Mouse (Mus musculus): Measurements from ENCODE around the gene Jam2. TPM values are rescaled to one million over a fixed set of nuclear protein-coding genes. Genes with fewer than 3 reads are reported as not detected.

Jam2 gene
- polyA plus RNA-seq, 1 experiment from 2014 or later: 12.9 TPM

DNA sequence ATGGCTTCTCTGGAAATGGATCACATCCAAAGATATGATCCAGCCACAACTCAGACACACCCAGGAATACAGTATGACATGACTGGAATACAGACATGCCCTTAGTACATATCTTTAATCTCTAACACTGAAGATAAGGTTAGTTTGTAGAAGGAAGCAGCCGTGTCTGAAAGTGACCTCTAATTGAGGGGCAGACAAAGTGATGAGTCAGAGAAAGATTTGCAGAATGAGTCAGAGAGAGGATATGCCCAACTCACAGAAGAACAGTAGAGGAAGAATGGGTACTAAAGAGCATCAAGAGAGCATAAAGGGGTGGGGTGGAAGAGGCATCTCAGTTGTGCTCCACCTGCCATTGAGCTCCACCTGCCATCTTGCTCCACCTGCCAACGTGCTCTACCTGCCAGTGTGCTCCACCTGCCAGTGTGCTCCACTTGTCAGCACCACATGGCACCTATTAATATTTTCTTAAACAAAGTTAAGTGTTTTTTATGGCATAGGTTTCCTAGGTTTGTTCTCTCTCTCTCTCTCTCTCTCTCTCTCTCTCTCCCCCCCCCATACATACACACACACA is 16.8 kb downstream of the Jam2 start:
- no peaks in the 10 kb centered on the region for H3K27me3 ChIP-seq
- no peak overlapping the region for H3K4me3 ChIP-seq
- H3K4me2 ChIP-seq: no peak overlapping the region
- ATAC-seq (ENCODE audit: borderline replicate concordance, extremely low read depth, low FRiP score, low TSS enrichment): no peak
- H3K4me1 ChIP-seq: no peaks in the 10 kb centered on the region
- WGBS: 71% methylated on average over 2 of the region's 2 CpGs
- H3K9ac ChIP-seq: no peak overlapping the region
- no peaks in the 10 kb centered on the region for H3K36me3 ChIP-seq
- H3K27ac ChIP-seq: no peak overlapping the region
- peaks cover 4% of the 10 kb centered on the region; the same call in 1 of the 2 replicates for H3K9me3 ChIP-seq

DNA sequence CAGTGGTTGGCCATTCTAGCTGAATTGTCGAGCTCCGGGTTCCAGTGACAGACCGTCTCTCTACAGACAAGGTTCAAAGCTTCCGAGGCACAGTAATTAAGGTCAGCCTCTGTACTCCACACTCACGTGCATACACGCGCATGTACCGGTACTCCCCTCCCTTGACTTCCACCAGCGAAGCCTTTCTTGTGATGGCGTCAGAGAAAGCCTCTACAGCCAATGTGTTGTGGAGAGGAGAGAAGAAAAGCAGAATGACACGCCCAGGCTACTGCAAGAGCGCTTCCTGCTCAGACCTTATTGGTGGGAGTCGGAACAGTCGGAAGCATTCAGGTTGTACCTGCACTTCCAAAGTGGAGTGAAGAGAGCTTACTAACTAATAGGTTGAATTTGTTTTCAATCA is 19.5 kb downstream of the Jam2 start:
- WGBS: 87% methylated on average over 14 of the region's 14 CpGs
- Histone ChIP-seq H3K36me3 (no peaks in the 10 kb centered on the region), H3K27ac (no peak overlapping the region), H3K4me1 (no peaks in the 10 kb centered on the region), H3K4me2 (no peak overlapping the region), H3K27me3 (no peaks in the 10 kb centered on the region), H3K4me3 (no peak overlapping the region), H3K9me3 (peaks cover 4% of the 10 kb centered on the region; the same call in 1 of the 2 replicates), H3K9ac (no peak overlapping the region)
- no peak for ATAC-seq (ENCODE audit: borderline replicate concordance, extremely low read depth, low FRiP score, low TSS enrichment)

DNA sequence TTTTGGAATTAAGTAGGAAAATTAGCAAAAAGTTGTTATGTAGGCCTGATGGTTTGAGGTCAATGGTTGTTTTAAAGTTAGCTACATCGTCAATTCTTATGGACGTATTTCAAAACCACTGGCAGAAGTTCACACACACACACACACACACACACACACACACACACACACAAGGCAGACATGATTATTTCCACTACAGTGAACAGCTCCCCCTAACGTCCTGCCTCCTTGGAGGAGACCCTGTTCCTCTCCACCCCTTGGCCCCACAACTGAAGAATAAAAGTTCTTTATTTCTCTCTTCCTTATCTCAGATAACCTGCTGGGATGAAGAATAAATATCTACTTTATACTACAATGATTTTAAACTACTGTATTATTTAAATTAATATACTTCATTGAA is 21.4 kb downstream of the Jam2 start:
- Histone ChIP-seq H3K27ac (no peak overlapping the region), H3K4me3 (no peak overlapping the region), H3K36me3 (no peaks in the 10 kb centered on the region), H3K9ac (no peak overlapping the region), H3K4me2 (no peak overlapping the region), H3K27me3 (no peaks in the 10 kb centered on the region), H3K9me3 (peaks cover 4% of the 10 kb centered on the region; the same call in 1 of the 2 replicates), H3K4me1 (no peaks in the 10 kb centered on the region)
- 49% methylated on average over 3 of the region's 3 CpGs for WGBS
- ATAC-seq (ENCODE audit: borderline replicate concordance, extremely low read depth, low FRiP score, low TSS enrichment): no peak

DNA sequence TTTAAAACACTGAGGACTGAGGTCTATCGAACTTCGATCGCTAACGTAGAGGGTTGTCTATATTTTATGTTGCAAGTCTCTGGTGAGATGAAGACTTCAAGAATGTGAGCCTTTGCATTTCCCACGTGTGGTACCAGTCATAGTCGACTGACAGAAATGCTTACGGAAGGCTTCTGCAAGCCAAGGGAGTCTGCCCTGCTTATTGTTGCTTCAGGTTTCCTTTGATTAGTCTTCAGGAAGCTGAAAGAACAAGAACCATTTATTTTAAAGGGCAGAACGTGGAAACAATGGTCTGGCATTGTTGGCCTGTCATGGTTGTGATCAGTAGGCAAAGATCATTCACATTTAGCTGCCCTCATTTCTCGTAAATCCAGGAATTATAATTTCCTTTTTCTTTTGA is 22.8 kb downstream of the Jam2 start:
- no peaks in the 10 kb centered on the region for H3K27me3 ChIP-seq
- ATAC-seq (ENCODE audit: borderline replicate concordance, extremely low read depth, low FRiP score, low TSS enrichment): no peak
- no peak overlapping the region for H3K4me2 ChIP-seq
- H3K9me3 ChIP-seq: no peaks in the 10 kb centered on the region
- no peak overlapping the region for H3K9ac ChIP-seq
- WGBS: 72% methylated on average over 9 of the region's 9 CpGs
- H3K36me3 ChIP-seq: no peaks in the 10 kb centered on the region
- H3K4me1 ChIP-seq: no peaks in the 10 kb centered on the region
- no peak overlapping the region; the same call in 1 of the 2 replicates for H3K27ac ChIP-seq
- H3K4me3 ChIP-seq: no peak overlapping the region

DNA sequence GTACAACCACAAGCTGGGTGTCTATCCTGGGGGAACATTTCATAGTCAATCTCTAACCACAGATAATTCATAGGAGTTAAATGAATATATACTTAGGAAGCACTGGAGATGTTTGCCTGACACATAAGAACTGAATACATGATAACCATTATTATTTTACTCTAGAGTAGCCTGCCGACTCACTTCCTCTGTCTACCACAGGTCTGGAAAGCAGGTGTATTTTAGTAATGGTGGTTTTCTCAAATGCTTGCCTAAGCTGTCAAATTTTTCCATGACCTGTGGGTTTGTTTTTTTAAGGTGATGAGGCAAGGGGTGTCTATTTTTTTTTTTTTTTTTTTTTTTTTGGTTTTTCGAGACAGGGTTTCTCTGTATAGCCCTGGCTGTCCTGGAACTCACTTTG is 26.1 kb downstream of the Jam2 start:
- Histone ChIP-seq H3K27ac (no peak overlapping the region), H3K27me3 (no peaks in the 10 kb centered on the region), H3K4me3 (no peak overlapping the region), H3K9ac (no peak overlapping the region), H3K4me1 (0 out of 2 replicates have a peak, but pooled peaks cover 5% of the 10 kb centered on the region), H3K36me3 (no peaks in the 10 kb centered on the region), H3K4me2 (no peak overlapping the region), H3K9me3 (no peaks in the 10 kb centered on the region)
- 95% methylated on average over 1 of the region's 2 CpGs for WGBS
- no peak for ATAC-seq (ENCODE audit: borderline replicate concordance, extremely low read depth, low FRiP score, low TSS enrichment)

DNA sequence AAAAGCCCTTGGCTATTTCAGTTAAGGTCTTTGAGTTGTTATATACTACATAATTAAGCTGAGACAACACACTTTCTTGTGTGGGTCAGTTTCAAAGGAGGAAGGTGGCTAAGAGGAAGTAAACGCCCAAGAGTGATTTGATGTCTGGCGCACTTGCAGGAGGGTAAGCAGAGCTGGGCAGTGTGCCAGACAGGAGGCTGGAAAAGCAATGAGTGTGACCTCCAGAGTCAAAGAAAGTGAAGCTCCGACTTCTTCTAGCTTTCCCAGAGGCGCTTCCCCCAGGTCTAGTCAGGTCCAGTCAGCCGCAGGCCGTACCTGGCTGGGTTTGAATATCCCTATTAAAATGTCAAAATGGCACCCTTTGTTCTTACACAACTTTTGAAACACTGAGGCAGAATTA is 28.3 kb downstream of the Jam2 start:
- Histone ChIP-seq H3K36me3 (no peaks in the 10 kb centered on the region), H3K27ac (no peak overlapping the region), H3K9ac (no peak overlapping the region), H3K4me1 (0 out of 2 replicates have a peak, but pooled peaks cover 5% of the 10 kb centered on the region), H3K27me3 (no peaks in the 10 kb centered on the region), H3K4me3 (no peak overlapping the region), H3K4me2 (no peak overlapping the region), H3K9me3 (no peaks in the 10 kb centered on the region)
- WGBS: 37% methylated on average over 6 of the region's 6 CpGs
- peak; percentile 57; the same call in 1 of the 2 replicates for ATAC-seq (ENCODE audit: borderline replicate concordance, extremely low read depth, low FRiP score, low TSS enrichment)

DNA sequence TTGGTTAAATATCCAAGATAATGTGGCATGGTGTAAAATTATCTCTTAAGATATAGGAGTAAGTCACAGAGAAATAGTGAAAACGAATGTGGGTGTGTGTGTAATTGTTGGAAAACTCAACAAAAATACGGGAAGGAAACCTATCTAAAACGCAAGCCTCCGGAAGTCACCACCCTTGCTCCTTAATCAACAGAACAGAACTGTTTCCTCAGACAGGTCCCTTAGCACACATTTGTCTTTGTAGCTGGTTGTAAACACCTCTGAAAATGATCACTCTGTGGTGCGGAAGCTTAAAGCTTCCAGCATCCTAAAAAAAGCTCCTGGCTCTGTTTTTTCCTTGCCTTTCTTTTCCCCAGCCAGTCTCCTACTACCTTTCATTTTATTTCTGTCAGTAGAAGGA is 30.9 kb downstream of the Jam2 start:
- H3K27ac ChIP-seq: no peak overlapping the region

DNA sequence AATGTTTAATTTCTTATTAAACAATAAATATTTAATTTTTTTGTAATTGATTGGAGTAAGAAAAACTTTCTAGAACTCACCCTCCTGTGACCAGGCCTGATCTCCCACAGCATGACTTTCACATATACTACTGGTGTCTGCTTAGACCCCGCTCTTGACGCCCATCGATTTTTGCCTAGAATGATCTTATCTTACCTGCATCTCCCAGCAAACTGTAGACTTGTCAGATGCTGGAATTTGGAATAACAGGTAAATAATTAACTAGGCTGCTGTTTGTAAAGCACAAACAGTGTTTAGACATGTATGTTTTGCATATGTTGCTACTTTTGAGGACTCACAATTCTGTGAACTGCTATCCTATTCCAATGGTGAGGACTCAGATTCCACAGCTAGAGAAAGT is 32.3 kb downstream of the Jam2 start:
- Histone ChIP-seq H3K27ac (no peak overlapping the region), H3K9me3 (no peaks in the 10 kb centered on the region), H3K36me3 (no peaks in the 10 kb centered on the region), H3K4me1 (0 out of 2 replicates have a peak, but pooled peaks cover 5% of the 10 kb centered on the region), H3K4me3 (no peak overlapping the region), H3K4me2 (no peak overlapping the region), H3K27me3 (no peaks in the 10 kb centered on the region), H3K9ac (no peak overlapping the region)
- 91% methylated on average over 3 of the region's 3 CpGs for WGBS
- ATAC-seq (ENCODE audit: borderline replicate concordance, extremely low read depth, low FRiP score, low TSS enrichment): no peak

More for the DNA sequence above, 30.9 kb downstream of the Jam2 start:
- 0 out of 2 replicates have a peak, but pooled peaks cover 5% of the 10 kb centered on the region for H3K4me1 ChIP-seq
- 67% methylated on average over 5 of the region's 5 CpGs for WGBS
- no peak for ATAC-seq (ENCODE audit: borderline replicate concordance, extremely low read depth, low FRiP score, low TSS enrichment)
- H3K4me2 ChIP-seq: no peak overlapping the region
- H3K9ac ChIP-seq: no peak overlapping the region
- H3K27me3 ChIP-seq: no peaks in the 10 kb centered on the region
- no peak overlapping the region for H3K4me3 ChIP-seq
- no peaks in the 10 kb centered on the region for H3K9me3 ChIP-seq
- no peaks in the 10 kb centered on the region for H3K36me3 ChIP-seq

DNA sequence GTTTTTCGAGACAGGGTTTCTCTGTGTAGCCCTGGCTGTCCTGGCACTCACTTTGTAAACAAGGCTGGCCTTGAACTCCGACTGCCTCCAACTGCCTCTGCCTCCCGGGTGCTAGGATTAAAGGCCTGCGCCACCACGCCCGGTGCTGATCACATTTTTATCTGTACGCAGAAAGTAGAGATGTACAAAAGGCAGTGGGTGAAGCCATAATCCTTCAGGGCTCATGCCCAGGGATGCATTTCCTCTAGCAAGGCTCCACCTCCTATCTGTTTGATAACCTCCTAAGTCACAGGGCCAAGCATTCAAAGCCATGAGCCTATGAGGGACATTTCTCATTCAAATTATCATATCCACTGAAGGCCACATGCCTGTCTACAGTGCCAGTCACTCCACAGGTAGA is 34.0 kb downstream of the Jam2 start:
- no peak overlapping the region for H3K4me3 ChIP-seq
- H3K36me3 ChIP-seq: no peaks in the 10 kb centered on the region
- no peak overlapping the region for H3K9ac ChIP-seq
- no peaks in the 10 kb centered on the region for H3K9me3 ChIP-seq
- H3K27me3 ChIP-seq: no peaks in the 10 kb centered on the region
- no peak overlapping the region for H3K4me2 ChIP-seq
- ATAC-seq (ENCODE audit: borderline replicate concordance, extremely low read depth, low FRiP score, low TSS enrichment): no peak
- 88% methylated on average over 7 of the region's 7 CpGs for WGBS
- H3K27ac ChIP-seq: no peak overlapping the region
- no peaks in the 10 kb centered on the region for H3K4me1 ChIP-seq

DNA sequence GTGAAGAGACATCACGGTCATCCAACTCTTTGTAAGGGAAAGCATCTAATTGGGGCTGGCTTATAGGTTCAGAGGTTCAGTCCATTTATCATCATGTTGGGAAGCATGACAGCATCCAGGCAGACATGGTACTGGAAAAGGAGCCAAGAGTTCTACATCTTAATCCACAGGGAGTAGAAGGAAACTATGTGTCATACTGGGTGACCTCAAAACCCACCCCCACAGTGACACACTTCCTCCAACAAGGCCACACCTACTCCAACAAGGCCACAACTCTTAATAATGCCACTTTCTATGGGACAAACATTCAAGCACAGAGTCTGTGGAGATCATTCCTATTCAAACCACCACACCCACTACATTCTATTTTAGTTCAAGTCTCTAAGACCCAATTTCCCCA is 36.3 kb downstream of the Jam2 start:
- no peaks in the 10 kb centered on the region for H3K9me3 ChIP-seq
- no peak overlapping the region for H3K27ac ChIP-seq
- no peaks in the 10 kb centered on the region for H3K27me3 ChIP-seq
- H3K4me3 ChIP-seq: no peak overlapping the region
- WGBS: 76% methylated on average over 1 of the region's 1 CpGs
- H3K4me2 ChIP-seq: no peak overlapping the region
- H3K4me1 ChIP-seq: no peaks in the 10 kb centered on the region
- H3K9ac ChIP-seq: no peak overlapping the region
- ATAC-seq (ENCODE audit: borderline replicate concordance, extremely low read depth, low FRiP score, low TSS enrichment): no peak
- H3K36me3 ChIP-seq: no peaks in the 10 kb centered on the region

DNA sequence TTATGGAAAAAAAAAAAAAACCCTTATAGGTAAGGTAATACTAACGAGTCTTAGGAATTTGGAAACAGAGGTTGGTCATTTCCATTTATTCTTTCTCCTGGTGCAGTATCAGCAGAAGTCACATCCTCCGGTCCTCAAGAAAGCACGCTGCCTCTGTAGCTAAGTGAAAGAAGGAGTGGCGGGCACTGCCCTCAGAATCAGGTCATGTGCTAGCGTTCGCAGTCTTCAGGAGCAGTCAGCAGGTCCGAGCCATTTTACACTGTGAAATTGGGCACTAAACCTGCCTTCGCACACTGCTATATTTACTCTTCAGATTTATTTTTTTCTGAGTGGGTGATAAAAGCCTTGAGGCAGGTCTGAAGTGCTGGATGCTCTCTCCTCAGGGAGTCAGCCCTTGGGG is 39.9 kb downstream of the Jam2 start:
- Histone ChIP-seq H3K36me3 (no peaks in the 10 kb centered on the region), H3K27me3 (no peaks in the 10 kb centered on the region), H3K9me3 (no peaks in the 10 kb centered on the region), H3K4me2 (no peak overlapping the region), H3K4me3 (no peak overlapping the region), H3K27ac (no peak overlapping the region), H3K9ac (no peak overlapping the region), H3K4me1 (no peaks in the 10 kb centered on the region)
- ATAC-seq (ENCODE audit: borderline replicate concordance, extremely low read depth, low FRiP score, low TSS enrichment): no peak
- 58% methylated on average over 8 of the region's 8 CpGs for WGBS

DNA sequence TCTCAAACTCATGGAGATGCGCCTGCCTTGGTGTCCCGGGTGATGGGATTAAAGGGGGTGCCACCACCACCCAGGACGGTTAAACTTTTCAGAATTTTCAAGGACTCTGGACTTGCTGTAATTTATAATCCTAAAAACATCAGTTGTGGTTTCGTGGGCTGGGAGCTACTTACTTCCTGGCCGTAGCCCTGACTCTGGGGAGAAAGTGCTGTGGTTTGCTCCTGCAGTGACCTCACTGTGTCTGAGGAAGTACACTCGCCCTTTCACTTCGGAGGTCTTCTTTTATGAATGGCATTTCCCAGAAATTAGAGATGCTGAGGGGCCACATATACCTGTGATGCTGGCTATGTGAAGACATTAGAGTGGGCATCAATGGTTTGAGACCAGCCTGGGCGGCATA is 40.6 kb downstream of the Jam2 start:
- no peaks in the 10 kb centered on the region for H3K36me3 ChIP-seq
- H3K4me3 ChIP-seq: no peak overlapping the region
- H3K27me3 ChIP-seq: no peaks in the 10 kb centered on the region
- H3K4me2 ChIP-seq: no peak overlapping the region
- H3K9ac ChIP-seq: no peak overlapping the region
- H3K4me1 ChIP-seq: no peaks in the 10 kb centered on the region
- no peak overlapping the region for H3K27ac ChIP-seq
- no peak for ATAC-seq (ENCODE audit: borderline replicate concordance, extremely low read depth, low FRiP score, low TSS enrichment)
- H3K9me3 ChIP-seq: no peaks in the 10 kb centered on the region
- 74% methylated on average over 8 of the region's 8 CpGs for whole genome bisulfite sequencing

DNA sequence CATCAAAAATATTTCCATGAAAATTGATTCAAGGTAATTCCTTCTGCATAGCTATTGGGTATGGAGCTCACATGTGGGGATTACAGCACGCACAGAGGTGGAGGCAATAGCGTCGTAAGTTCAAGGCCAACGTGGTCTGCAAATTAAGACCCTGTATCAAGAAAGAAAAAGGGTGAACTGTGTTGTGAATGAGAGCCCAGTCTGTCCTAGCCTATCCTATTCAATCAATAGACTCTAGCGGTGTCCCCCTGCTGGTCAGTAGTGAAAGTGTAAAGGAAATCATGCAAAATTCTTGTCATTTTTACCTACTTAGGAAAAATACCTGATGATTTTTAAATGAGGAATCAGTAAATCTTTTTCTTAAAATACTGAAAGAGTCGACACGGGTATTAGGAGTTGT is 43.5 kb downstream of the Jam2 start:
- 34% methylated on average over 7 of the region's 7 CpGs for WGBS
- no peak overlapping the region for H3K4me3 ChIP-seq

More for the DNA sequence above, 43.5 kb downstream of the Jam2 start:
- H3K36me3 ChIP-seq: no peaks in the 10 kb centered on the region
- no peak overlapping the region for H3K27ac ChIP-seq
- no peak for ATAC-seq (ENCODE audit: borderline replicate concordance, extremely low read depth, low FRiP score, low TSS enrichment)
- H3K27me3 ChIP-seq: no peaks in the 10 kb centered on the region
- H3K4me2 ChIP-seq: no peak overlapping the region
- H3K9me3 ChIP-seq: no peaks in the 10 kb centered on the region
- H3K9ac ChIP-seq: no peak overlapping the region
- no peaks in the 10 kb centered on the region for H3K4me1 ChIP-seq
